Mouse (Mus musculus): ENCODE data around the gene Meis1. TPM values are rescaled to one million over a fixed set of nuclear protein-coding genes. Genes with fewer than 3 reads are reported as not detected.

Gene Meis1
- polyA plus RNA-seq, 1 experiment from 2014 or later: 24.5 TPM

GRCm38 (mm10) chr11:18929779-18930728 lies 88.7 kb downstream of the Meis1 start:
- peaks cover 15% of the 10 kb centered on the region for H3K4me1 ChIP-seq
- H3K27ac ChIP-seq: no peak overlapping the region
- no peak overlapping the region for H3K4me3 ChIP-seq
- H3K27me3 ChIP-seq: peaks cover 86% of the 10 kb centered on the region
- 24% methylated on average over 17 of the region's 17 CpGs for WGBS
- no peaks in the 10 kb centered on the region for H3K9me3 ChIP-seq
- peak overlapping the region; percentile 7 for H3K4me2 ChIP-seq (replicated peaks)
- H3K9ac ChIP-seq: no peak overlapping the region
- H3K36me3 ChIP-seq: no peaks in the 10 kb centered on the region
- no peak for ATAC-seq (ENCODE audit: low FRiP score, low read depth)

GRCm38 (mm10) chr11:18927351-18927750 lies 91.4 kb downstream of the Meis1 start:
- no peak overlapping the region for H3K27ac ChIP-seq
- no peaks in the 10 kb centered on the region for H3K9me3 ChIP-seq
- no peak for ATAC-seq (ENCODE audit: low FRiP score, low read depth)
- 8% methylated on average over 1 of the region's 1 CpGs for WGBS
- no peak overlapping the region for H3K4me3 ChIP-seq
- peaks cover 15% of the 10 kb centered on the region for H3K4me1 ChIP-seq
- no peak overlapping the region for H3K9ac ChIP-seq
- H3K27me3 ChIP-seq: peaks cover 79% of the 10 kb centered on the region
- H3K36me3 ChIP-seq: no peaks in the 10 kb centered on the region
- H3K4me2 ChIP-seq (replicated peaks): no peak overlapping the region

DNA sequence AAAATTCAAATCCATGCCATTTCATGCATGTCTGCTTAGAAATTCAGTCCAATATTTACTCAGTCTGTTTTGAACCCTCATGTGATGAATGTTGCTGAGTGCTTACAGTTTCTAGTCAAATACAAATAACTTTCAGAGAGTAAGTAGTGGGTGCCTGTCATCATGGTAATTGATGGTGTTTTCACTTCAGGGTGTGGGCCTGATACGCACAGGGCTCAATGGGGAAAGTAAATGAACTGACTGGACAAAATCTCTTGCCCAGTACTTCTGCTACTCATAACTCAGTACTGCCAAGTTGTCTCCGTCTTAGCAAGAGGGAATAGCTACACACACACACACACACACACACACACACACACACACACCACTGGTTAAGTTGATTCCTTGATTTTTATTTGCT lies 92.0 kb downstream of the Meis1 start:
- WGBS: 62% methylated on average over 2 of the region's 2 CpGs
- ATAC-seq (ENCODE audit: low FRiP score, low read depth): no peak
- no peaks in the 10 kb centered on the region for H3K36me3 ChIP-seq
- H3K4me1 ChIP-seq: peaks cover 15% of the 10 kb centered on the region
- no peak overlapping the region for H3K9ac ChIP-seq
- H3K27me3 ChIP-seq: peaks cover 76% of the 10 kb centered on the region
- no peak overlapping the region for H3K4me2 ChIP-seq (replicated peaks)
- H3K4me3 ChIP-seq: no peak overlapping the region
- no peak overlapping the region for H3K27ac ChIP-seq
- no peaks in the 10 kb centered on the region for H3K9me3 ChIP-seq

DNA sequence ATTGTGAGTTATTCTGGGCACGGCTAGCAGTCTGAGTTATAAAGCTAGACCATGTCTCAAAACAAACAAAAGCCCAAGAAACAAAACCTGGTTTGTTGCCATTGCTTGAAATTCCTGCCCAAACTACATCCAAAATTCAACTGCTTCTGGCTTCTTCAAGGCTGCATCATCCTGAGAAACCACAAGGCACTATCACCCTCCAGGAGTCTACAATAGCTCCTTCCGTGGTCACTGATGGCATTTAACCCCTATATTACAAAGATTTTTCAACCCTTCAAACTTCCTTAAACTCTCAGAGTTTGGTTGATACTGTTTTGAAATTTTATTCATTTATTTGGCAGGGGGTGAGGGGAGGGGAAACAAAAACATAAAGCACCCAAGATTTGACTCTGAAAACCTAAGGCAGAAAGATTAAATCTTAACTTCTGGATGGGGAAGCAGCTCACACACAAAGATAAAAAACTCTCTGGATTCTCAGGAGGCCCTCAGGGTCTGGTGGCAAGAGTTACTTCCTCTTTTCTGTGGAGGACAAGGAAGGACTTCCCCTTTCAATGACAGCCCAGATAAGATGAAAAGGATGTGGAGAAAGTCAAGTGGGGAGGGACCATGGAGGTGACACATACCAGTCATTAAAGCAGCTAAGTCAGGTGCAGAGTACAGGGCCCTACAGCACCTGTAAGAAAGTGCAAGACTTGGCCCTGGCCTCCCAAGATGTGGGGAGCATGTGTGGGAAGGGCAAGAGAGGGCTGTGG lies 94.0 kb downstream of the Meis1 start:
- Histone ChIP-seq H3K9me3 (no peaks in the 10 kb centered on the region), H3K36me3 (no peaks in the 10 kb centered on the region), H3K9ac (no peak overlapping the region), H3K27ac (no peak overlapping the region), H3K4me1 (no peaks in the 10 kb centered on the region), H3K27me3 (peaks cover 66% of the 10 kb centered on the region), H3K4me2 (replicated peaks) (no peak overlapping the region), H3K4me3 (no peak overlapping the region)
- no peak for ATAC-seq (ENCODE audit: low FRiP score, low read depth)
- 74% methylated on average over 2 of the region's 2 CpGs for WGBS

DNA sequence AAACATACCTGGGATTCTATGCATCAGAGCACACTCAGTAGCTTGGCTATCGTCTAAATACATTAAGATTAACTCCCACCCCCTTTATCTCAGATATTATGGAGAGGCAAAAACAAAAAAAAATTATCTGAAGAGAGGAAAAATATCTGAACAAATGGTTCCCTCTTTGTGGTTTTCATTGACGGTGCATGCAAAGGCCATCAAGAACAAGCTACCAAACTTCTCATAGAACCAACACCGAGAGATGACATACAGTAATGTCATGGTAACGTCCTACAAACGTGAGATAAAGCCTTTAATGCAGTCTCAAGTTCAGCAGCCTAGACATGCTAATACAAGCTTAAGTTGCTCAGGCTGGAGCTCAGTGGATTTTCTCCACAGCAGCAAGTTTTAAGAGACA lies 95.5 kb downstream of the Meis1 start:
- no peak for ATAC-seq (ENCODE audit: low FRiP score, low read depth)
- no peak overlapping the region for H3K27ac ChIP-seq
- H3K4me3 ChIP-seq: no peak overlapping the region
- no peak overlapping the region for H3K9ac ChIP-seq
- no peaks in the 10 kb centered on the region for H3K4me1 ChIP-seq
- no peak overlapping the region for H3K4me2 ChIP-seq (replicated peaks)
- H3K27me3 ChIP-seq: peaks cover 71% of the 10 kb centered on the region
- no peaks in the 10 kb centered on the region for H3K36me3 ChIP-seq
- H3K9me3 ChIP-seq: no peaks in the 10 kb centered on the region
- 88% methylated on average over 5 of the region's 5 CpGs for WGBS

GRCm38 (mm10) chr11:18920651-18921050 lies 98.1 kb downstream of the Meis1 start:
- H3K27ac ChIP-seq: no peak overlapping the region
- ATAC-seq (ENCODE audit: low FRiP score, low read depth): no peak

DNA sequence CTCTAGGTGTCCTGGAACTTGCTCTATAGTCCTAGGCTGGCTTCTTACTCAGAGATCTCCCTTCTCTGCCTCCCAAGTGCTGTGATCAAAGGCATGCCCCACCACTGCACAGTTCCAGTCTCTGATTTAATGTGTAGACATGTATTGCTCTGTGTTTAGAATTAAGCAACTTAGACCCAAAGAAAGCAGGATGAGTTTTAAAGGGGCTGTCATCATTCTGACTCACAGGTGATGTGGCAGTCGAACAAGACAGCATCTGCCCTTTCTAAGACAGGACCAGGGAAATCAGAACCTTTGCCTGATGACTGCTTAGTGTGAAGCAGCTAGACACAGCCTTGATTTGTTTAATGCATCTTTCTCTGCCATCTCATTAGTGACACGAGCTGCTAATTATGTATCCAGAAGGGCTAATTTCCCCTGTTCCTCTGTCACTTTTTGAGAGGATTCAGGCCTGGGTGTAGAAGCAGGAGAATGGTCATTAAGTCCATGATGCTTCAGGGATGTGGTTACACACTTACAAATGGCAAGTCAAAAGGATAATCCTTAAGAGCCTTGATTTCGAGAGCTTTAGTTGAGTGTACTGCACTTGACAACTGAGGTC lies 99.5 kb downstream of the Meis1 start:
- no peak overlapping the region for H3K4me3 ChIP-seq

More at GRCm38 (mm10) chr11:18920651-18921050, 98.1 kb downstream of the Meis1 start:
- Histone ChIP-seq H3K9me3 (no peaks in the 10 kb centered on the region), H3K4me3 (no peak overlapping the region), H3K27me3 (peaks cover 57% of the 10 kb centered on the region), H3K4me2 (replicated peaks) (no peak overlapping the region), H3K9ac (no peak overlapping the region), H3K4me1 (peaks cover 7% of the 10 kb centered on the region), H3K36me3 (no peaks in the 10 kb centered on the region)
- 83% methylated on average over 3 of the region's 3 CpGs for WGBS

DNA sequence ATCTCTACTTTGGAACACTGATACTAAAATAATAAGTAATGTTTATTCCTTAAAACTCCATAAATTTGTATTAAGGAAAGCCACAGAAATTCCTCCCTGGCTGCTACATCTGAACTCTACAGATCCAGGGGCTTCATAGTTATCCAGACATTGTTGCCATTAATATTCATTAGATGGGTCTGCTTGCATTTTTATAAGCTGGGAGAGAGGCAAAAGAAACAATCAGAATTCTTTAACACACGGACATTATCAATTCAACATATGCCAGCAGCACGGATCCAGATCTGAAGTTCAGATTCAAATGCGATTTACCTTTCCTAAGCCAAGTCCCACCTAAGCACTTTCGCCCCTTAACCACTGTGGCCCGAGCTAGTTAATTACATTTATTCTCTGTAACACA lies 100.9 kb downstream of the Meis1 start:
- H3K27ac ChIP-seq: no peak overlapping the region
- no peak for ATAC-seq (ENCODE audit: low FRiP score, low read depth)
- peaks cover 7% of the 10 kb centered on the region for H3K4me1 ChIP-seq
- peaks cover 58% of the 10 kb centered on the region for H3K27me3 ChIP-seq
- no peak overlapping the region for H3K9ac ChIP-seq
- 56% methylated on average over 5 of the region's 5 CpGs for WGBS
- H3K9me3 ChIP-seq: no peaks in the 10 kb centered on the region
- no peak overlapping the region for H3K4me3 ChIP-seq
- H3K36me3 ChIP-seq: no peaks in the 10 kb centered on the region
- H3K4me2 ChIP-seq (replicated peaks): no peak overlapping the region

More for the DNA sequence above, 99.5 kb downstream of the Meis1 start:
- no peaks in the 10 kb centered on the region for H3K9me3 ChIP-seq
- H3K4me2 ChIP-seq (replicated peaks): no peak overlapping the region
- no peak overlapping the region for H3K9ac ChIP-seq
- H3K36me3 ChIP-seq: no peaks in the 10 kb centered on the region
- no peak overlapping the region for H3K27ac ChIP-seq
- no peak for ATAC-seq (ENCODE audit: low FRiP score, low read depth)
- peaks cover 54% of the 10 kb centered on the region for H3K27me3 ChIP-seq
- 55% methylated on average over 3 of the region's 3 CpGs for WGBS
- H3K4me1 ChIP-seq: peaks cover 7% of the 10 kb centered on the region

GRCm38 (mm10) chr11:18913251-18913650 lies 105.5 kb downstream of the Meis1 start:
- Histone ChIP-seq H3K9ac (no peak overlapping the region), H3K9me3 (no peaks in the 10 kb centered on the region), H3K27ac (no peak overlapping the region), H3K4me1 (peaks cover 7% of the 10 kb centered on the region), H3K36me3 (no peaks in the 10 kb centered on the region), H3K27me3 (peaks cover 58% of the 10 kb centered on the region), H3K4me3 (no peak overlapping the region), H3K4me2 (replicated peaks) (no peak overlapping the region)
- WGBS: 85% methylated on average over 1 of the region's 1 CpGs
- ATAC-seq (ENCODE audit: low FRiP score, low read depth): no peak

- Histone ChIP-seq H3K27ac (no peak overlapping the region), H3K4me3 (no peak overlapping the region), H3K36me3 (no peaks in the 10 kb centered on the region), H3K27me3 (peaks cover 58% of the 10 kb centered on the region), H3K4me2 (replicated peaks) (no peak overlapping the region), H3K9ac (no peak overlapping the region), H3K9me3 (no peaks in the 10 kb centered on the region), H3K4me1 (peaks cover 7% of the 10 kb centered on the region)
- 80% methylated on average over 6 of the region's 6 CpGs for WGBS
- no peak for ATAC-seq (ENCODE audit: low FRiP score, low read depth)
Measured at GRCm38 (mm10) chr11:18912311-18913019, 106.3 kb downstream of the Meis1 start.

DNA sequence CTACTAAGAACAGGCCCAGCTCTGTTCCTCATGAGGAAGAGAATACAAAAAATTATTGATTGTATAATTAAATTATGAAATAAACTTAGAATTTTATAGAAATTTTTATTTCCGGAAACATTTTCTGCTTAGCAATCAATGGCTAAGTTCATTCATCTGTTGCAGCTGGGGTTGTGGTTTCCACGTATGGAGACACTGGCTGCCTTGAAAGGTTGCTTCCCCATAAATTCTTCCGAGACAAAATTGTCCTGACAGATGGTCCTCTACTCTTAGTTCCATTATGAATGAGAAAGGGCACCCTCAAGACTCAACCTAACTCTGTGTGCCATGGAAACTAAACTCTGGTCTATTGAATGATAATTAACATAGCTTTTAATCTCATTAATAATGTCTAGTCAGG lies 111.9 kb downstream of the Meis1 start:
- Histone ChIP-seq H3K27me3 (peaks cover 41% of the 10 kb centered on the region), H3K36me3 (no peaks in the 10 kb centered on the region), H3K4me3 (no peak overlapping the region), H3K4me2 (replicated peaks) (no peak overlapping the region), H3K9ac (no peak overlapping the region), H3K4me1 (no peaks in the 10 kb centered on the region), H3K27ac (no peak overlapping the region), H3K9me3 (no peaks in the 10 kb centered on the region)
- 71% methylated on average over 3 of the region's 3 CpGs for WGBS
- no peak for ATAC-seq (ENCODE audit: low FRiP score, low read depth)
